Mouse (Mus musculus): ENCODE results near the gene Itfg2.

Gene Itfg2

DNA sequence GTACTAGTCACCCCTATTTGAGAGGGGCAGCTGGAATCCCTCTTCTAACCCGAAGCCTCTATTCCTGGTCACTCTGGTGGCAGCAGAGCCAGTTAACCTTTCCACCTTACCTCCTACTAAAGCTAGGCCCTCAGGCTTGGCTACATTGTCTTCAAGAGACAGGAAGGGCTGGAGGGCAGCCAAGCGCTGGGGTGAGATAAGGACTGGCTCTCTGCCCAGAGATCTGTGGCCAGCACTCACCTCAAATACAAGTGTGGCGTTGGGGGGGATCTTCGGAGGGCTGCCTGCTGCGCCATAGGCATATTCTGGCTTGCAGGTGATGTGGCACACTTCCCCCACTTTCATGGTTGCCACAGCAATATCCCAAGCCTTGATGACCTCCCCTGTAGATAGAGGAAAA, 10.7 kb upstream of the Itfg2 start:
- DNase-seq (ENCODE audit: low read depth, low spot score): no peak

- DNase-seq (ENCODE audit: low read depth, low spot score): no peak
These were observed 8.8 kb upstream of the Itfg2 start for GRCm38 (mm10) chr6:128433566-128433965.

DNA sequence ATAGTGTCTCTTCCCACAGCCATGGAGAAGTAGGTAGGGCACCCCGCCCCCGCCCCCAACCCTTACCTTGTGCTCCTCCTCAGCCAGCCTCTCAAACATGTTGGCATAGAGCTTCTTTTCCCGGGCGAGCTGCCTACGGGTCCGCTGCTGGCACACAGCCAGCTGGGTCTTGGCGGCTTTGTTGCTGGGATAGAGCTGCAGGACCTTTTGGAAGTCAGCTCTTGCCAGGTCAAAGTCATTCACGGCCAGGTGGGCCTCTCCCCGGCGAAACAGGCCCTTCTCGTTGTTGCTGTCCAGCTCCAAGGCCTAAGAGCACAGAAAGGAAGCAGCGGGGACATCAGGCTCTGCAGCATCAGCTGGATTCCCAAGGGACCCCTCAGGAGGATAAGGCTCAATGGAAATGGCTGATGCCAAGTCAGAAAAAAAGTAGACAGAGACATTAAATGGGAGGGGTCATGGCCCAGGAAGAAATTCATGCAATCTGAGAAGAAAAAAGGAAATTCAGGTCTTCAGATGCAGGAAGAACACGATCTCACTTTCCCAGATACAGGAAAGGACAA, 7.7 kb upstream of the Itfg2 start:
- no peak for DNase-seq (ENCODE audit: low read depth, low spot score)

DNA sequence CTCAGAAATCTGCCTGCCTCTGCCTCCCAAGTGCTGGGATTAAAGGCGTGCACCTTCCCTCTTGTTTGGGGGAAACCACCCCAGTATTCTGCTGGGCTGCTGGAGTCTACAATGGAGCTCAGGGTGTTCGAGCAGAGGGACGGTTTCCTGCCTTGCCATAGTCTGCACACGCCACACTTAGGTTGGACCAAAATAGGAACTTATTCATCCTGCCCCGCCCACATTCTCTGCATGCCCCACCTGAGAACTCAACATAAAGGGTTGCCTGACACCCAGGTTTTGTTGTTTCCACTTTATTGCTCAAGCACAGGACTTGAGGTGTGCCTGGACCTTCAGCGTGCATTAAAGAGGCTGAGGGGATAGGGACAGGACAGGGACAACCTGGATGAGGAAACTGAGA, 5.1 kb upstream of the Itfg2 start:
- DNase-seq (ENCODE audit: low read depth, low spot score): no peak

DNA sequence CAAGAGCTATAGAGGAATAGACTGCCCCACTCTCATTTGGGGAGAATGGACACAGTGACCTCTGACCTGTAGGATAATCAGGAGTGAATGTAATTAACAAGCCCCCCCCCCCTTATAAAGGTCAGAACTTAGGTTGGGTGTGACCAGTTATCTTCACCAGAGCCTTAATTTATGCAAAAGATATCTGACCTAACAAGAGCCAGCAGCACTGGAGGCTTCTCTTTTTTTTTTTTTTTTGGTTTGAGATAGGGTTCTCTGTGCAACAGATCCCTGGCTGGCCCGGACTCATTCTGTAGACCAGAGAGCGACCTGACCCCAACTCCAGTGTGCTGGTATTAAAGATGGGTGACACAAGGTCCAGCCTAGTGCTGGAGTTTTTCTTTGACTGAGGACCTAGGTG, 4.6 kb upstream of the Itfg2 start:
- DNase-seq (ENCODE audit: low read depth, low spot score): no peak

DNA sequence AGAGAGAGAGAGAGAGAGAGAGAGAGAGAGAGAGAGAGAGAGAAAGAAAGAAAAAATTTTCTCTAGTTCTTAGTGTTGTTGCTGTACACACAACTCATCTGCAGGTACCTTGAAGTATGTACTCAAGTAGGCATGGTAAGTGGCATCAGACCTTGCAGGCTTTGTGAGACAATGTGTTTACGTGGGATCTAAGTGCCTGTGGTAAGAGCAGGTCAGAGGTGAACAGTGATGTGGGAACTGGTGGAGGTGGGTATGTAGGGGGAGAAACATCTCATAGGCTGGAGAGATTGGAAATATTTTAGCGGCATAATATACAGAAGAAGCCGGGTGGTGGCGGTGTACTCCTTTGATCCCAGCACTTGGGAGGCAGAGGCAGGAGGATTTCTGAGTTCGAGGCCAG, 2.8 kb upstream of the Itfg2 start:
- DNase-seq (ENCODE audit: low read depth, low spot score): no peak

GRCm38 (mm10) chr6:128425046-128425445, 315 bp upstream of the Itfg2 start:
- DNase-seq (ENCODE audit: low read depth, low spot score): no peak

- DNase-seq (ENCODE audit: low read depth, low spot score): peak; percentile 6
These were observed 1.0 kb downstream of the Itfg2 start for GRCm38 (mm10) chr6:128423496-128424268.

GRCm38 (mm10) chr6:128421480-128421879, 3.3 kb downstream of the Itfg2 start:
- DNase-seq (ENCODE audit: low read depth, low spot score): no peak

DNA sequence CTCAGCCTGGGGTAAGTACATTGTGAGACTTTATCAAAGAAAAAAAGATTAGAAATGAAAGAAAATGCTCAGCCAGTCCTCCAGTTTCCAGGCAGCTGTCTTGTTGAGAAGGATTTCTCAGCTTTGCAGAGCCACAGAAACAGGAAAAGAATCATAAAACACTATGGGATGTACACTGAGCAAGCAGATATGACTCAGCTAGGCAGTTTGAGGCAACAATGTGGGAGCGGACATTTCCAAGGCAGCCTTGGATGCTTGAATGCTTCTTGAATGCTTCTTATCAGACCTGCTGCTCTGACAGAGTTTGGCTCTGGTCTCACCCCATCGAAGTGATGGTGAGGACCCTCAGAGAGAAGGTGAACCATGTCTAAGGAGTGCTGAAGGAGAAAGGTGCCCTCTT, 3.7 kb downstream of the Itfg2 start:
- no peak for DNase-seq (ENCODE audit: low read depth, low spot score)

GRCm38 (mm10) chr6:128418076-128418475, 6.7 kb downstream of the Itfg2 start:
- DNase-seq (ENCODE audit: low read depth, low spot score): no peak

GRCm38 (mm10) chr6:128416169-128416568, 8.6 kb downstream of the Itfg2 start:
- no peak for DNase-seq (ENCODE audit: low read depth, low spot score)

DNA sequence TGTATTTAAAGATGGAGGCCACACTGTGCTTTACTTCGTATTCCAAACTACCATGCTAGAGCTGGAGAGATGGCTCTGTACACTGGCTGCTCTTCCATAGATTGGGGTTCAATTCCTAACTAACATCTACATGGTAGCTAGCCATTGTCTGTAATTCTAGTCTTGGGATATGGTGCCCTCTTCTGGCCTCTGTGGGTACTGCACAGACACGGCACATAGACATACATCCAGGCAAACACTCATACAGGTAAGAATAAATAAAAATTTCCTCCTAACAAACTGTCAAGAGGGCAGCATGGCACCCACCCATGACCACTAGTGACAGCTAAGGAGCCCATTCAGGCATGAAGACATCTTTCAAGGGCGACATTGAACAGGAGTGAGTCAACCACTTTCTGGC, 13.6 kb downstream of the Itfg2 start:
- DNase-seq (ENCODE audit: low read depth, low spot score): peak; percentile 30

DNA sequence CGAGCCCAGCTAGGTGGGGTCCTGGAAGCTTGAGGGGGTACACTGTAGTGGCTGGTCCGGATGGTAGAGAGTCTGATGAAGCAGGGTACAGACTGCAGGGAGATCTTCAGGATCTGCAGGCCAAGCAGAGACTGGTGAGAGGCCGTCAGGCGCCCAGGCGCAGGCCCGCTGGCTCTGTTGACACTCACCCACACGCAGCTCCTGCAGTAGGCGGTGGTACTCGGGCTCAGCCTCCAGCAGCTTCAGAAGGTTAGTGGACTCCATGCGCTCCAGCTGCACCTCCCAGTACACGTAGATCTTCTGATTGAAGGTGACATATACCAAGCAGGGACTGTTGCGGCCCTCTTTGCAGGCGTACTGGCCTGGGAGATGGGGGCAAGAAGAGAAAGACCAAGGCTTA, 14.4 kb downstream of the Itfg2 start:
- DNase-seq (ENCODE audit: low read depth, low spot score): no peak

GRCm38 (mm10) chr6:128408544-128409125, 16.1 kb downstream of the Itfg2 start:
- no peak for DNase-seq (ENCODE audit: low read depth, low spot score)

DNA sequence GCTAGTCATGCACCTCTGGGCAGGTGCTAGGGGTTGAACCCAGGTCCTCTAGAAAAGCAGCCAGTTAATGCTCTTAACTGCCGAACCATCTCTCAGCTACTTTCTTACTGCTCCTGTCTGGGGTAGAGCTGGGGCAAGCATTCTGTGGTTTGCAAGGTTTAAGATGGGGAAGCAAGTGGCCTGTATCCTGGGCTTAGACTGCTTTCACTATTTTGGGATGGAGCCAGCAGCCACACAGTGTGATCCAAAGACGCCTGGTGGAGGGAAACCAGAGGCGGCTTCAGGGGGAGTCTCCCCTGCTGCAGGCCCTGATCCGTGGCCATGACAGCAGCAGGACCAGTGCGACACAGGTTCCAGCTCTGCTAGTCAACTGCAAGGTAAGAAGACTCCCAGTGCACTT, 20.0 kb downstream of the Itfg2 start:
- no peak for DNase-seq (ENCODE audit: low read depth, low spot score)

DNA sequence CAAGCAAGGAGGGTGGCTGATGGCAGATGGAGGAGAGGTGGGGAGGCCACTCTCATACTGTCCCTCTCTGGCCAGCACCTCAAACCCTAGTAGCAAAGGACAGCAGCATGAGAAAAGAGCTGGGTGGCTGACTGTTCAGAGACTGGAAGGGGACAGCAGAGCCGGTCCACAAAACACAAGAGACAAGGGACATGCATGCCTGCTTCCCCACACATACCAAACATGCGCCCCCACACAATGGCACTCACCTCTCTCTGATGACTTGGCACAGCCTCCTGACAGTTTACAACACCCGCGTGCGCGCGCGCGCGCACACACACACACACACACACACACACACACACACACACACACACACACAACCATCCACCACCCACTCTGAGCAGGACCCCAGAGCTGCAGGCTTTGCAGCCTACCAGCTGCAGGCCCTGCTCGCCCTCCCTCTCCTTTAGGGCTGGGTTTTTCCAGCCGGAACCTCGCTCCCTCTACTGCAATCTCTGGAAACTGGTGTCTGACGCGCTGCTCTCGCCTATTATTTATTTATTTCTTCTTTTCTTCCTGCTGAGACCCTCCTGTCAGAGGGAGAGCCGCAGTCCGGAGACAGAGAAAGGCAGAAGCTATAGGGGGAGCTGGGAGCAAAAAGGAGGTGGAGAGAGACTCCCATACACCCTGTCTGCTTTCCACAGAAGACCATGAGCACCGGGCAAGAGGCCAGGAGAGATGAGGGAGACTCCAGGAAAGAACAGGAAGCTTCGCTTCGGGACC, 25.1 kb downstream of the Itfg2 start:
- DNase-seq (ENCODE audit: low read depth, low spot score): peak; percentile 42

- no peak for DNase-seq (ENCODE audit: low read depth, low spot score)
These were observed 25.7 kb downstream of the Itfg2 start, which contains the start of gene Nrip2 for GRCm38 (mm10) chr6:128398996-128399395. Gene Nrip2, plus strand, starts transcription at chr6:128399296.

- DNase-seq (ENCODE audit: low read depth, low spot score): no peak
These were observed 27.0 kb downstream of the Itfg2 start for GRCm38 (mm10) chr6:128397574-128398261.

DNA sequence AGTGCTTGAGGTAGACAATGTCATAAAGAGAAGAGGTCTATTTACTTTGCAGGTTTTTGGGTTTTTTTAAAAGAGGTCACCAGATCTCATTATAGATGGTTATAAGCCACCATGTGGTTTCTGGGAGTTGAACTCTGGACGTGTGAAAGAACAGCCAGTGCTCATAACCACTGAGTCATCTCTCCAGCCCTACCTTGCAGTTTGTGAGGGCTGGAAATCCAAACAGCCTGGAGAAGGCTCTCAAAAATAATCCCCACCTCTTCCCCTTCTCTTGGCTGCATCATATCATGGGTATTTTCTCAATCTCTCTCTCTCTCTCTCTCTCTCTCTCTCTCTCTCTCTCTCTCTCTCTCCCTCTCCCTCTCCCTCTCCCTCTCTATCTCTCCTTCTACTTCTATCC, 34.0 kb downstream of the Itfg2 start:
- DNase-seq (ENCODE audit: low read depth, low spot score): no peak

DNA sequence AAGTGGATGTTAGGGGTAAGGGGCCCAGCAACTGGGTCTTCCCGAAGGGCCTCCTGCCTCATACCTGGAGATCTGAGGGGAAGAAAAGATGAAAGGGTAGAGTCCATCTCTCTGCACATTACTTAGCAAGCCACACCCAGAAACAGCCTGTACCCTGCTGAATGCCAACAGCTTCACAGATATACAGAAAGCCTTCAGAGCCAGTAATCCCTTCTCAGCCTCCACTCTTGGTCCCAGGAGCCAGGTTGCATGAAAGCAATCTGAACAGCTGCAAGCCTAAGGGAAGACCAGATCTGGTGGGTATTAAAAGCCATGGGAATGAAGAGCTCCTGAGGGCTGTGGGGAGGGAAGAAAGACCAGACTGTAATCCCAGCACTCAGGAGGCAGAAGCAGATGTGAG, 35.5 kb downstream of the Itfg2 start:
- no peak for DNase-seq (ENCODE audit: low read depth, low spot score)

DNA sequence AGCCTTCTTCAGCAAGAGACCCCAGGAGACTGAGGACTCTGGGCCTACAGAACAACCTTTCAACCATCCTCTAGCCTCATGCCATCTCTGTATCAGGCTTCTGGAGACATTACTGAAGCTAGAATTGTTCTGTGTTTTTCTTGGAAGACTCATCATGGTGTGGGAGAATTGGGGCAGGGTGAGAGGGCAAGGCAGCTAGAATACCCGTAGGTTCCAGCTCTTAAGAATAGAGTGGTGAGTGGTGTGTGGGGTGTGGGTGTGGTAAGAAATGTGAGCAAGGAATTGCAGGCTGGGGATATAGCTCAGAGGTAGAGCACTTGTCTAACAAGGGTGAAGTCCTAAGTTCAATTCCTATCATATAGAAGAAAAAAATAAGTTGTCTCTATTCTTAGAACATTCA, 39.7 kb downstream of the Itfg2 start:
- DNase-seq (ENCODE audit: low read depth, low spot score): no peak
